ENCODE assay signal across 6 mouse cellular contexts in the genomic region with DNA sequence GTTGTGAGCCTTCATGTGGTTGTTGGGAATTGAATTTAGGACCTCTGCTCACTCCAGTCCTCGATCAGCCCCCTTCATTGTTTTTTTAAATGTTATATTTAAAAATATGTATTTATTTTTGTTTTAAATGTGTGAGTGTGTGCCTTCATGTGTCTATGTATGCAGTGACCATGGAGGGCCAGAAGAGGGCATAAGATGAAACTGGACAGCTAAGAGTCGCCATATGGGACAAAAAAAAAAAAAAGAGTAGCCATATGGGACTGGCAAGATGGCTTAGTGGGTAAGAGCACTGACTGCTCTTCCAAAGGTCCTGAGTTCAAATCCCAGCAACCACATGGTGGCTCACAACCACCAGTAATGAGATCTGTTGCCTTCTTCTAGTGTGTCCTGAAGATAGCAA. TPM values are rescaled to one million over a fixed set of nuclear protein-coding genes. Genes with fewer than 3 reads are reported as not detected.
"Had no signal": no experiment of that assay in that cellular context is flagged by ENCODE, and none has a peak within 500 bp of the region (broad histone marks: within the 10 kb centered on the region; RNA-seq: fewer than 3 reads in every experiment).

No protein-coding gene starts in this region.

RNA-seq across cellular contexts. Expression of a gene that starts 13.5 kb away (rescaled TPM):
- total RNA-seq: liver, adult 2 months; megakaryocyte, adult 5-6 weeks; monocyte, adult 5-6 weeks; neutrophil, adult 5-6 weeks had no signal
- polyA plus RNA-seq: limb, embryonic 13.5 days; liver, adult 2 months; midbrain, embryonic 10.5 days had no signal

RNA-seq across cellular contexts. Expression of a gene that starts 20.0 kb away (rescaled TPM):
- total RNA-seq: monocyte, adult 5-6 weeks; neutrophil, adult 5-6 weeks had no signal

RNA-seq across cellular contexts. Expression of a gene that starts 35.0 kb away (rescaled TPM):
- total RNA-seq: monocyte, adult 5-6 weeks had no signal
